Mouse (Mus musculus): ENCODE measurements around the gene Misp. TPM values are rescaled to one million over a fixed set of nuclear protein-coding genes. Genes with fewer than 3 reads are reported as not detected.
A peak's percentile ranks its signal among the peaks of the same experiment; 100 is the strongest.

The Misp gene
- total and polyA plus RNA-seq, 3 experiments = 0.50 to 0.82 (median 0.52) TPM

- intact Hi-C loops (cut with DNase I) = no loop called here
- 0 out of 2 replicates have a peak, but pooled peaks have one; percentile 5 for TF ChIP-seq POLR2A (IDR thresholded peaks at IDR 0.05; ENCODE audit: insufficient read depth, low read depth, low read length)
- TF ChIP-seq CTCF (IDR thresholded peaks at IDR 0.05) = no peak
- TF ChIP-seq EP300 (IDR thresholded peaks at IDR 0.05; ENCODE audit: insufficient read depth, low read depth, low read length) = no peak
- peak; percentile 59 to 68 for DNase-seq
- no peaks in the 10 kb centered on the region for H3K79me2 ChIP-seq (replicated peaks; ENCODE audit: control insufficient read depth, insufficient read depth, low read length)
- H3K9ac ChIP-seq (ENCODE audit: low read depth, low read length) = no peak overlapping the region
- H3K4me1 ChIP-seq (ENCODE audit: control insufficient read depth, insufficient read depth, low read length) = peaks cover 17% of the 10 kb centered on the region
- H3K27ac ChIP-seq = peak overlapping the region; percentile 46
- H3K27me3 ChIP-seq (ENCODE audit: control insufficient read depth, insufficient read depth, low read length) = no peaks in the 10 kb centered on the region
- H3K36me3 ChIP-seq (ENCODE audit: control insufficient read depth, insufficient read depth, low read length) = peaks cover 3% of the 10 kb centered on the region; the same call in 1 of the 2 replicates
- no peak overlapping the region for H3K4me3 ChIP-seq
- 51% methylated on average over 29 of the region's 29 CpGs for WGBS
These were observed 17.0 kb upstream of the Misp start for GRCm38 (mm10) chr10:79803716-79804323.

GRCm38 (mm10) chr10:79805636-79806035, 15.2 kb upstream of the Misp start:
- peaks cover 3% of the 10 kb centered on the region; the same call in 1 of the 2 replicates for H3K36me3 ChIP-seq (ENCODE audit: control insufficient read depth, insufficient read depth, low read length)
- H3K4me1 ChIP-seq (ENCODE audit: control insufficient read depth, insufficient read depth, low read length) = peaks cover 17% of the 10 kb centered on the region
- TF ChIP-seq EP300 (IDR thresholded peaks at IDR 0.05; ENCODE audit: insufficient read depth, low read depth, low read length) (peak; percentile 99), POLR2A (IDR thresholded peaks at IDR 0.05; ENCODE audit: insufficient read depth, low read depth, low read length) (peak; percentile 69), CTCF (IDR thresholded peaks at IDR 0.05) (no peak)
- intact Hi-C loops (cut with DNase I) = loop anchor here (1.0 kb wide), 1 partner anchor 8 kb away; no protein-coding TSS in a partner anchor
- DNase-seq = peak; percentile 78 to 85
- peak overlapping the region; percentile 89 for H3K27ac ChIP-seq
- peak overlapping the region; percentile 69 for H3K9ac ChIP-seq (ENCODE audit: low read depth, low read length)
- H3K79me2 ChIP-seq (replicated peaks; ENCODE audit: control insufficient read depth, insufficient read depth, low read length) = no peaks in the 10 kb centered on the region
- H3K4me3 ChIP-seq = peak overlapping the region; percentile 47
- WGBS = 31% methylated on average over 11 of the region's 11 CpGs
- H3K27me3 ChIP-seq (ENCODE audit: control insufficient read depth, insufficient read depth, low read length) = no peaks in the 10 kb centered on the region

- Histone ChIP-seq H3K36me3 (ENCODE audit: control insufficient read depth, insufficient read depth, low read length) (peaks cover 3% of the 10 kb centered on the region; the same call in 1 of the 2 replicates), H3K4me1 (ENCODE audit: control insufficient read depth, insufficient read depth, low read length) (peaks cover 17% of the 10 kb centered on the region), H3K27me3 (ENCODE audit: control insufficient read depth, insufficient read depth, low read length) (no peaks in the 10 kb centered on the region), H3K4me3 (peak overlapping the region; percentile 47), H3K27ac (peak overlapping the region; percentile 89), H3K9ac (ENCODE audit: low read depth, low read length) (peak overlapping the region; percentile 69), H3K79me2 (replicated peaks; ENCODE audit: control insufficient read depth, insufficient read depth, low read length) (no peaks in the 10 kb centered on the region)
- DNase-seq = no peak
- WGBS = 60% methylated on average over 9 of the region's 9 CpGs
- TF ChIP-seq POLR2A (IDR thresholded peaks at IDR 0.05; ENCODE audit: insufficient read depth, low read depth, low read length) = no peak
- TF ChIP-seq EP300 (IDR thresholded peaks at IDR 0.05; ENCODE audit: insufficient read depth, low read depth, low read length) = no peak
- no peak for TF ChIP-seq CTCF (IDR thresholded peaks at IDR 0.05)
- intact Hi-C loops (cut with DNase I) = no loop called here
These were observed 14.5 kb upstream of the Misp start for GRCm38 (mm10) chr10:79806331-79806730.

GRCm38 (mm10) chr10:79806972-79807371, 13.8 kb upstream of the Misp start:
- Histone ChIP-seq H3K36me3 (ENCODE audit: control insufficient read depth, insufficient read depth, low read length) (peaks cover 3% of the 10 kb centered on the region; the same call in 1 of the 2 replicates), H3K9ac (ENCODE audit: low read depth, low read length) (peak overlapping the region; percentile 69), H3K4me1 (ENCODE audit: control insufficient read depth, insufficient read depth, low read length) (peaks cover 14% of the 10 kb centered on the region), H3K27ac (peak overlapping the region; percentile 89), H3K27me3 (ENCODE audit: control insufficient read depth, insufficient read depth, low read length) (no peaks in the 10 kb centered on the region), H3K79me2 (replicated peaks; ENCODE audit: control insufficient read depth, insufficient read depth, low read length) (no peaks in the 10 kb centered on the region), H3K4me3 (peak overlapping the region; percentile 47)
- DNase-seq = peak; percentile 77 to 80
- intact Hi-C loops (cut with DNase I) = loop anchor here (1.0 kb wide), 1 partner anchor 13 kb away; no protein-coding TSS in a partner anchor
- 50% methylated on average over 10 of the region's 10 CpGs for WGBS
- TF ChIP-seq POLR2A (IDR thresholded peaks at IDR 0.05; ENCODE audit: insufficient read depth, low read depth, low read length) (peak; percentile 82), CTCF (IDR thresholded peaks at IDR 0.05) (no peak), EP300 (IDR thresholded peaks at IDR 0.05; ENCODE audit: insufficient read depth, low read depth, low read length) (no peak)

- Histone ChIP-seq H3K4me3 (peak overlapping the region; percentile 33; the same call in 1 of the 2 replicates), H3K27me3 (ENCODE audit: control insufficient read depth, insufficient read depth, low read length) (no peaks in the 10 kb centered on the region), H3K27ac (peak overlapping the region; percentile 89), H3K9ac (ENCODE audit: low read depth, low read length) (peak overlapping the region; percentile 32), H3K4me1 (ENCODE audit: control insufficient read depth, insufficient read depth, low read length) (peaks cover 9% of the 10 kb centered on the region), H3K36me3 (ENCODE audit: control insufficient read depth, insufficient read depth, low read length) (peaks cover 1% of the 10 kb centered on the region; the same call in 1 of the 2 replicates), H3K79me2 (replicated peaks; ENCODE audit: control insufficient read depth, insufficient read depth, low read length) (no peaks in the 10 kb centered on the region)
- DNase-seq = peak; percentile 73 to 81
- TF ChIP-seq CTCF (IDR thresholded peaks at IDR 0.05) (no peak), EP300 (IDR thresholded peaks at IDR 0.05; ENCODE audit: insufficient read depth, low read depth, low read length) (0 out of 2 replicates have a peak, but pooled peaks have one; percentile 43)
- WGBS = 33% methylated on average over 11 of the region's 11 CpGs
- intact Hi-C loops (cut with DNase I) = loop anchor here (1.0 kb wide), 1 partner anchor 14 kb away; no protein-coding TSS in a partner anchor
These were observed 13.0 kb upstream of the Misp start for GRCm38 (mm10) chr10:79807826-79808225.

- Histone ChIP-seq H3K9ac (ENCODE audit: low read depth, low read length) (no peak overlapping the region), H3K27ac (peak overlapping the region; percentile 89), H3K4me1 (ENCODE audit: control insufficient read depth, insufficient read depth, low read length) (peaks cover 8% of the 10 kb centered on the region), H3K79me2 (replicated peaks; ENCODE audit: control insufficient read depth, insufficient read depth, low read length) (no peaks in the 10 kb centered on the region), H3K4me3 (peak overlapping the region; percentile 9; the same call in 1 of the 2 replicates), H3K36me3 (ENCODE audit: control insufficient read depth, insufficient read depth, low read length) (no peaks in the 10 kb centered on the region), H3K27me3 (ENCODE audit: control insufficient read depth, insufficient read depth, low read length) (no peaks in the 10 kb centered on the region)
- no peak for DNase-seq
- no peak for TF ChIP-seq CTCF (IDR thresholded peaks at IDR 0.05)
- TF ChIP-seq EP300 (IDR thresholded peaks at IDR 0.05; ENCODE audit: insufficient read depth, low read depth, low read length) = 0 out of 2 replicates have a peak, but pooled peaks have one; percentile 16
- TF ChIP-seq POLR2A (IDR thresholded peaks at IDR 0.05; ENCODE audit: insufficient read depth, low read depth, low read length) = 0 out of 2 replicates have a peak, but pooled peaks have one; percentile 36
- intact Hi-C loops (cut with DNase I) = no loop called here
- WGBS = 52% methylated on average over 11 of the region's 11 CpGs
These were observed 12.1 kb upstream of the Misp start for GRCm38 (mm10) chr10:79808728-79809127.

Data from heart, adult 2 months (tissue).